Comparison of ENCODE assay signal across 16 mouse cellular contexts in genomic region chr3:89175544-89175943, GRCm38 (mm10).
"Had no signal": no experiment of that assay in that cellular context is flagged by ENCODE, and none has a peak within 500 bp of the region (broad histone marks: within the 10 kb centered on the region; RNA-seq: fewer than 3 reads in every experiment).

No protein-coding gene starts in this region.

- H3K4me2 ChIP-seq: neural tube, embryonic 13.5 days; neural tube, embryonic 15.5 days; stomach, embryonic 15.5 days had no signal

- H3K27me3 ChIP-seq: neural tube, embryonic 13.5 days; neural tube, embryonic 15.5 days; stomach, embryonic 15.5 days had no signal

- H3K27ac ChIP-seq: neural tube, embryonic 13.5 days; neural tube, embryonic 15.5 days; stomach, embryonic 15.5 days; stomach, postnatal 0 days had no signal

- DNase-seq: retina, postnatal 1 day; right cerebral cortex, adult 18-20 months; right cerebral cortex, postnatal 14 days; right cerebral cortex, postnatal 25 days; right cerebral cortex, postnatal 4 days; spleen, adult 18-20 months; thymus, adult 18-20 months; thymus, adult 2 months; thymus, postnatal 14 days; thymus, postnatal 25 days; thymus, postnatal 36 days; thymus, postnatal 4 days had no signal

- H3K9ac ChIP-seq: neural tube, embryonic 13.5 days; neural tube, embryonic 15.5 days; stomach, embryonic 15.5 days had no signal

- H3K9me3 ChIP-seq: neural tube, embryonic 13.5 days; neural tube, embryonic 15.5 days; stomach, embryonic 15.5 days had no signal

- H3K4me3 ChIP-seq: neural tube, embryonic 13.5 days; neural tube, embryonic 15.5 days; stomach, embryonic 15.5 days had no signal
